Mouse (Mus musculus) midbrain, embryonic 16.5 days (tissue): ENCODE results near the gene Gm3468. TPM values are rescaled to one million over a fixed set of nuclear protein-coding genes. Genes with fewer than 3 reads are reported as not detected.
"Not testable (repeated sequence)": the region's sequence is repeated elsewhere in the genome, so short reads cannot be mapped to it uniquely, and the experiment has no call there.

Experiments
- ATAC-seq: fragments of 200-750 bp; cut with Nextera tagmentation; 2 replicates; pipeline ENCODE4 v1.8.0; 2017; ENCODE audit warnings: moderate TSS enrichment
- H3K27ac ChIP-seq: fragments of 300-500 bp; sonication (generic); 2 replicates; pipeline ENCODE4 v1.5.1; 2014; ENCODE audit warnings: mild to moderate bottlenecking, low read length, mixed read lengths
- H3K27me3 ChIP-seq: fragments of 300-500 bp; sonication (generic); 2 replicates; pipeline ENCODE4 v1.6.1; 2014; ENCODE audit warnings: low read depth, low read length, mixed read lengths; ENCODE audit not compliant: control insufficient read depth, insufficient read depth
- H3K36me3 ChIP-seq: fragments of 300-500 bp; sonication (generic); 2 replicates; pipeline ENCODE4 v1.6.1; 2014; ENCODE audit warnings: mild to moderate bottlenecking, low read length, moderate library complexity, mixed read lengths; ENCODE audit not compliant: control insufficient read depth, insufficient read depth
- H3K4me1 ChIP-seq: fragments of 300-500 bp; sonication (generic); 2 replicates; pipeline ENCODE4 v1.6.1; 2014; ENCODE audit warnings: mild to moderate bottlenecking, low read length, mixed read lengths; ENCODE audit not compliant: control insufficient read depth, insufficient read depth
- H3K4me2 ChIP-seq: fragments of 300-500 bp; sonication (generic); 2 replicates; pipeline ENCODE4 v1.6.1; 2014; ENCODE audit warnings: mild to moderate bottlenecking, low read length, mixed read lengths
- H3K4me3 ChIP-seq: fragments of 300-500 bp; sonication (generic); 2 replicates; pipeline ENCODE4 v1.5.1; 2014; ENCODE audit warnings: low read depth, mild to moderate bottlenecking, low read length, moderate library complexity, mixed read lengths
- H3K9ac ChIP-seq: fragments of 300-500 bp; sonication (generic); 2 replicates; pipeline ENCODE4 v1.6.1; 2014; ENCODE audit warnings: low read depth, low read length, mixed read lengths
- H3K9me3 ChIP-seq: fragments of 300-500 bp; sonication (generic); replicated peaks from 2 replicates; pipeline ENCODE4 v1.6.1; 2014; ENCODE audit warnings: mild to moderate bottlenecking, low read length, mixed read lengths; ENCODE audit not compliant: control insufficient read depth, poor library complexity, severe bottlenecking
- WGBS: fragments of 180-500 bp; shearing (Covaris S2); extraction: QIAGEN DNeasy Blood & Tissue Kit; methylation state at CpG from one replicate; pipeline ENCODE4 v1.1.7; 2014; 5-methylcytosine and 5-hydroxymethylcytosine counted together
- polyA plus RNA-seq: library from polyadenylated mRNA; unstranded; fragments of >200 nt; fragmentation: Nextera tagmentation; extraction: Ambion mirVana; gene quantifications from 2 replicates; pipeline ENCODE4 v1.2.1, GENCODE M21; 2015

Gm3468 gene
- 5.9 and 6.3 TPM in 2 replicates for polyA plus RNA-seq

DNA sequence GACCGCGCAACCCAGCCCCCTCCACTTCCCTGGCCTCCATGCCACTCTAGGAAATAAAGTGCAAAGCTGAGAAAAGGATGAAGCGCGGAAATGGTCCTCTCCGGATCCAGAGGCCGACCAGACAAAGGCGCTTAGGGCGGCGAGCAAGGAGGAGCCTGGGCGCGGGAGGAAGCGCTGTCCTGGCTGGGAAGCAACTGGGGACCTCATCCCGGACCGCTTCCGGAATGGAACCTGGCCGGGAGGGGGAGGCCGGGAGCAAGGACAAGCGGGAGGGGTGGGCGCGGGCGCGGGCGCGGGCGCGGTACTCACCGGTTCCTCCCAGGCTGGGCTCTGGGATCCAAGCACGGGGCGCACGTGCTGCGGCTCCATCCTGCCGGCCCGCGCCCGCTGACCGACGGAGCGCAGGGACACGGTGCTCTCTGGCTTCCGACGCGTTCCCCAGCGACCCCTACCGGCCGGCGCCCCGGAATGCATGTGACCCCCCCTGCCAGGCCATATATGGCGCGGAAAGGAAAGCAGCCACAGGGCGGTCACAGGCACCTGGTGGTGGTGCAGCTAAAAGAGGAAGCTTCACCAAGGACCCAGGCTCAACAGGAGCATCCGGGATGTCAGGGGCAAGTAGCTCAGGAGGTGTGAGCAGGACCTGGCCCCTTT, at the start of gene Gm3468:
Gm3468 (minus strand) TSS at position 394 of the 654 bp plus-strand sequence.
- H3K27ac ChIP-seq, H3K36me3 ChIP-seq, H3K27me3 ChIP-seq, H3K4me1 ChIP-seq, H3K9me3 ChIP-seq: not testable (repeated sequence)
- under 1% methylated on average over 29 of the region's 51 CpGs for WGBS
- peak within 1 kb of the TSS; percentile 46 for H3K4me2 ChIP-seq
- peak within 1 kb of the TSS; percentile 50 for H3K9ac ChIP-seq
- peak; percentile 95 for ATAC-seq
- peak within 1 kb of the TSS; percentile 39 for H3K4me3 ChIP-seq

DNA sequence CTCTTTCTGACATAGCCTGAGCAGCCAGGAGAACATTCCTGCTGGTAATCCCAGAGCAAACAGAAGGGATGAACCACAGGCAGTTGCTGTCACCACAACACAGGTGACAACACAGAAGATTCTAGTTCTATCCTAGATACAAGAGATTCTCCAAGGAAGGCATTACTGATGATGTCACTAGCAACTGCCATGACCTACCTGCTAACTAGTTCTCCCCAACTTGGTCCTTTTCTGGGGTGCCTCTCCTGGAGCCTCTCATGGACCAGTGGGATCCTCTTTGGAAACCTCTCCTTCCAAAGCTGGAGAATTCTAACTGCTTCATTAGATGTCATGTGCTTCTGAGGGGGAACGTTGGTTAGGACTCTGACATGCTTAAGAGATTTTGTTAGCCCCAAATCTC, 17.2 kb upstream of the Gm3468 start, which contains the start of gene Gm3476:
Gm3476 (minus strand) TSS at position 101 of the 400 bp plus-strand sequence.
- not testable (repeated sequence) for H3K4me3 ChIP-seq, H3K4me2 ChIP-seq, ATAC-seq, H3K36me3 ChIP-seq, H3K9me3 ChIP-seq, H3K4me1 ChIP-seq, H3K27me3 ChIP-seq, H3K27ac ChIP-seq, H3K9ac ChIP-seq
- WGBS: no CpG with 5 or more reads among the region's 1 CpGs

DNA sequence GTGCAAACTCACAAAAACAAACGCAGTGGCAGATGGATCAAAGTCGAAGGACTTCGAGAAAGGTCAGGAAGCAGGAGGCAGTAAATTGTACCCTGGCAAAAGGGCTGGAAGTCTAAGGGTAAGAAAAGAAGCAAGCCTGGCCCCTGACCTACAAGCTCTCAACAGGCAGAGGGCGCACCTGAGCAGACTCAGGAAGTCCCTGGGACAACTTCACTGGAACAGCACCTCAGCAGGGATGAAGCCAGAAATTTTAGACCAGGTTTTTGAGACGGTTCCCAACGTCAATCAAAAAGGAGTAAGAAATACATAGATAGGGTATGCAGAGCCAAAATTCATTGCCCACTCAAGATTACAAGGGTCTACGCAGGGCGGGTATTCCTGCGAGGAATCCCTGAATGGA, 965 bp downstream of the Gm3468 start:
- not testable (repeated sequence) for H3K9me3 ChIP-seq, ATAC-seq, H3K27me3 ChIP-seq, H3K36me3 ChIP-seq, H3K4me1 ChIP-seq, H3K27ac ChIP-seq, H3K9ac ChIP-seq
- WGBS: 18% methylated on average over 8 of the region's 9 CpGs
- Histone ChIP-seq H3K4me2 (peak overlapping the region; percentile 46), H3K4me3 (peak overlapping the region; percentile 39)

DNA sequence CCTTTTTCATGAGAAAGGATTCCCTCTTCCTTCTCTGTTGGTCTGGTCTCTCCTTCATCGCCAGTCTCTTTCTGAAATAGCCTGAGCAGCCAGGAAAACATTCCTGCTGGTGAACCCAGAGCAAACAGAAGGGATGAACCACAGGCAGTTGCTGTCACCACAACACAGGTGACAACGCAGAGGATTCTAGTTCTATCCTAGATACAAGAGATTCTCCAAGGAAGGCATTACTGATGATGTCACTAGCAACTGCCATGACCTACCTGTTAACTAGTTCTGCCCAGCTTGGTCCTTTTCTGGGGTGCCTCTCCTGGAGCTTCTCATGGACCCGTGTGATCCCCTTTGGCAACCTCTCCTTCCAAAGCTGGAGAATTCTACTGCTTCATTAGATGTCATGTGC, 14.6 kb downstream of the Gm3468 start, which contains the start of gene Gm8206:
Gm8206 (minus strand) TSS at position 101 of the 400 bp plus-strand sequence.
- not testable (repeated sequence) for H3K36me3 ChIP-seq, H3K27me3 ChIP-seq, H3K4me3 ChIP-seq, H3K9ac ChIP-seq, H3K4me1 ChIP-seq, ATAC-seq, H3K4me2 ChIP-seq, H3K9me3 ChIP-seq, H3K27ac ChIP-seq
- WGBS: 83% methylated on average over 2 of the region's 3 CpGs

DNA sequence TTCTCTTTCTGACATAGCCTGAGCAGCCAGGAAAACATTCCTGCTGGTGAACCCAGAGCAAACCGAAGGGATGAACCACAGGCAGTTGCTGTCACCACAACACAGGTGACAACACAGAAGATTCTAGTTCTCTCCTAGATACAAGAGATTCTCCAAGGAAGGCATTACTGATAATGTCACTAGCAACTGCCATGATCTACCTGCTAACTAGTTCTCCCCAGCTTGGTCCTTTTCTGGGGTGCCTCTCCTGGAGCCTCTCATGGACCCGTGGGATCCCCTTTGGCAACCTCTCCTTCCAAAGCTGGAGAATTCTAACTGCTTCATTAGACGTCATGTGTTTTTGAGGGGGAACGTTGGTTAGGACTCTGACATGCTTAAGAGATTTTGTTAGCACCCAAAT, 50.3 kb downstream of the Gm3468 start, which contains the start of gene Gm6337:
Gm6337 (minus strand) TSS at position 101 of the 400 bp plus-strand sequence.
- H3K9ac ChIP-seq, H3K4me1 ChIP-seq, H3K36me3 ChIP-seq, ATAC-seq, H3K27me3 ChIP-seq, H3K27ac ChIP-seq, H3K4me2 ChIP-seq, H3K4me3 ChIP-seq, H3K9me3 ChIP-seq: not testable (repeated sequence)
- 83% methylated on average over 3 of the region's 4 CpGs for WGBS

Other genes with a start within 250 kb of the Gm3468 start
- 1.3 and 1.5 TPM in 2 replicates for gene Gm8237, start 228.3 kb downstream of the Gm3468 start, polyA plus RNA-seq
- gene Gm3248, start 146.9 kb downstream of the Gm3468 start, polyA plus RNA-seq: 4.6 and 5.0 TPM in 2 replicates
- 0.13 TPM in 1 of 2 replicates, not detected in the other for gene Gm3453, start 129.5 kb downstream of the Gm3468 start, polyA plus RNA-seq
- not detected in 2 replicates for gene Gm6337, start 50.4 kb downstream of the Gm3468 start, polyA plus RNA-seq
- 3.9 and 7.0 TPM in 2 replicates for gene Gm8206, start 14.7 kb downstream of the Gm3468 start, polyA plus RNA-seq
- gene Gm3476, start 17.1 kb upstream of the Gm3468 start, polyA plus RNA-seq: not detected in 2 replicates
- not detected in 2 replicates for gene Gm21560, start 110.6 kb upstream of the Gm3468 start, polyA plus RNA-seq
- 10.4 and 12.1 TPM in 2 replicates for gene Gm3411, start 178.6 kb upstream of the Gm3468 start, polyA plus RNA-seq
- gene Gm21103, start 196.2 kb upstream of the Gm3468 start, polyA plus RNA-seq: not detected in 2 replicates
- not detected in 2 replicates for gene Gm3618, start 235.0 kb upstream of the Gm3468 start, polyA plus RNA-seq